Mouse (Mus musculus): ENCODE data around the gene Zfp13. TPM values are rescaled to one million over a fixed set of nuclear protein-coding genes. Genes with fewer than 3 reads are reported as not detected.

The Zfp13 gene
- total and polyA plus RNA-seq, 3 experiments = 0.08 to 0.38 TPM; not detected in 1

- H3K4me3 ChIP-seq (ENCODE audit: control insufficient read depth in 1 of 2, insufficient read depth in 1 of 2, low read depth in 2 of 2, low read length in 2 of 2) = no peak overlapping the region
- H3K36me3 ChIP-seq (ENCODE audit: control insufficient read depth in 1 of 2, insufficient read depth in 2 of 2, low read length in 2 of 2) = no peaks in the 10 kb centered on the region
- no peak overlapping the region for H3K9ac ChIP-seq (ENCODE audit: control insufficient read depth, low read depth, low read length, poor library complexity, severe bottlenecking)
- H3K79me2 ChIP-seq (ENCODE audit: control insufficient read depth, insufficient read depth, low read length, poor library complexity) = no peaks in the 10 kb centered on the region
- no peaks in the 10 kb centered on the region for H3K9me3 ChIP-seq (replicated peaks; ENCODE audit: insufficient read depth, low read length)
- no peak for DNase-seq (ENCODE audit: low read depth, low spot score)
- peaks cover 2 to 3% of the 10 kb centered on the region in 2 experiments; a peak in 2 of 4 replicates for H3K27me3 ChIP-seq (ENCODE audit: control insufficient read depth in 1 of 2, insufficient read depth in 2 of 2, low read length in 2 of 2)
- no peaks in the 10 kb centered on the region for H3K4me1 ChIP-seq (ENCODE audit: control insufficient read depth in 1 of 2, insufficient read depth in 2 of 2, low read length in 2 of 2)
- H3K27ac ChIP-seq (ENCODE audit: control insufficient read depth, low read depth, low read length) = no peak overlapping the region
- TF ChIP-seq MXI1 (IDR thresholded peaks at IDR 0.05; ENCODE audit: low read depth, low read length) (no peak), ZMIZ1 (IDR thresholded peaks at IDR 0.05; ENCODE audit: low read depth, low read length) (no peak), E2F4 (IDR thresholded peaks at IDR 0.05; ENCODE audit: borderline replicate concordance, low read depth, low read length) (no peak), USF2 (IDR thresholded peaks at IDR 0.05; ENCODE audit: borderline replicate concordance in 1 of 2, insufficient read depth in 1 of 2, low read depth in 1 of 2, low read length in 2 of 2) (no peak), USF1 (IDR thresholded peaks at IDR 0.05; ENCODE audit: low read depth, low read length) (no peak), MYC (IDR thresholded peaks at IDR 0.05; ENCODE audit: low read depth, low read length) (no peak)
Measured at GRCm38 (mm10) chr17:23645894-23646293, 46.6 kb upstream of the Zfp13 start.

GRCm38 (mm10) chr17:23644613-23645495 is 45.6 kb upstream of the Zfp13 start, which contains the start of gene Mmp25:
Mmp25 (minus strand) TSS chr17:23645277.
- peaks cover 2 to 5% of the 10 kb centered on the region in 2 experiments; a peak in 2 of 4 replicates for H3K27me3 ChIP-seq (ENCODE audit: control insufficient read depth in 1 of 2, insufficient read depth in 2 of 2, low read length in 2 of 2)
- no peak within 1 kb of the TSS for H3K27ac ChIP-seq (ENCODE audit: control insufficient read depth, low read depth, low read length)
- TF ChIP-seq SMC3 (IDR thresholded peaks at IDR 0.05; ENCODE audit: low read depth, low read length) = no peak
- TF ChIP-seq MXI1 (IDR thresholded peaks at IDR 0.05; ENCODE audit: low read depth, low read length) = no peak
- TF ChIP-seq MEF2A (IDR thresholded peaks at IDR 0.05; ENCODE audit: extremely low read depth, insufficient replicate concordance, low read depth, low read length, poor library complexity, severe bottlenecking) = no peak
- no peak for TF ChIP-seq POLR2A (IDR thresholded peaks at IDR 0.05; ENCODE audit: control insufficient read depth in 1 of 2, insufficient read depth in 1 of 2, low read depth in 1 of 2, low read length in 2 of 2, poor library complexity in 1 of 2)
- no peak for TF ChIP-seq MYB (IDR thresholded peaks at IDR 0.05; ENCODE audit: low read depth, low read length)

GRCm38 (mm10) chr17:23631241-23631640 is 32.0 kb upstream of the Zfp13 start:
- Histone ChIP-seq H3K27me3 (ENCODE audit: control insufficient read depth in 1 of 2, insufficient read depth in 2 of 2, low read length in 2 of 2) (peaks cover 3 to 14% of the 10 kb centered on the region in 2 experiments; a peak in 2 of 4 replicates), H3K4me3 (ENCODE audit: control insufficient read depth in 1 of 2, insufficient read depth in 1 of 2, low read depth in 2 of 2, low read length in 2 of 2) (no peak overlapping the region), H3K79me2 (ENCODE audit: control insufficient read depth, insufficient read depth, low read length, poor library complexity) (no peaks in the 10 kb centered on the region), H3K9me3 (replicated peaks; ENCODE audit: insufficient read depth, low read length) (no peaks in the 10 kb centered on the region), H3K36me3 (ENCODE audit: control insufficient read depth in 1 of 2, insufficient read depth in 2 of 2, low read length in 2 of 2) (no peaks in the 10 kb centered on the region), H3K4me1 (ENCODE audit: control insufficient read depth in 1 of 2, insufficient read depth in 2 of 2, low read length in 2 of 2) (no peaks in the 10 kb centered on the region), H3K9ac (ENCODE audit: control insufficient read depth, low read depth, low read length, poor library complexity, severe bottlenecking) (no peak overlapping the region), H3K27ac (ENCODE audit: control insufficient read depth, low read depth, low read length) (no peak overlapping the region)
- no peak for DNase-seq (ENCODE audit: low read depth, low spot score)
- TF ChIP-seq CTCF (IDR thresholded peaks at IDR 0.05 in 2 of 3, conservative IDR thresholded peaks at IDR 0.05 in 1 of 3; ENCODE audit: control insufficient read depth in 1 of 3, insufficient read depth in 1 of 3, low read depth in 2 of 3, low read length in 3 of 3, poor library complexity in 1 of 3, severe bottlenecking in 1 of 3) (no peak), NRF1 (IDR thresholded peaks at IDR 0.05; ENCODE audit: insufficient read depth, low read depth, low read length, poor library complexity, severe bottlenecking) (no peak), MYB (IDR thresholded peaks at IDR 0.05; ENCODE audit: low read depth, low read length) (no peak)

More at GRCm38 (mm10) chr17:23644613-23645495, 45.6 kb upstream of the Zfp13 start, which contains the start of gene Mmp25:
- H3K9me3 ChIP-seq (replicated peaks; ENCODE audit: insufficient read depth, low read length) = no peaks in the 10 kb centered on the region
- no peaks in the 10 kb centered on the region for H3K4me1 ChIP-seq (ENCODE audit: control insufficient read depth in 1 of 2, insufficient read depth in 2 of 2, low read length in 2 of 2)
- no peak within 1 kb of the TSS for H3K9ac ChIP-seq (ENCODE audit: control insufficient read depth, low read depth, low read length, poor library complexity, severe bottlenecking)
- no peaks in the 10 kb centered on the region for H3K36me3 ChIP-seq (ENCODE audit: control insufficient read depth in 1 of 2, insufficient read depth in 2 of 2, low read length in 2 of 2)
- no peaks in the 10 kb centered on the region for H3K79me2 ChIP-seq (ENCODE audit: control insufficient read depth, insufficient read depth, low read length, poor library complexity)
- H3K4me3 ChIP-seq (ENCODE audit: control insufficient read depth in 1 of 2, insufficient read depth in 1 of 2, low read depth in 2 of 2, low read length in 2 of 2) = no peak within 1 kb of the TSS
- DNase-seq (ENCODE audit: low read depth, low spot score) = no peak

All from MEL (cell line).